8 mouse cellular contexts compared by ENCODE assay signal in the genomic region with DNA sequence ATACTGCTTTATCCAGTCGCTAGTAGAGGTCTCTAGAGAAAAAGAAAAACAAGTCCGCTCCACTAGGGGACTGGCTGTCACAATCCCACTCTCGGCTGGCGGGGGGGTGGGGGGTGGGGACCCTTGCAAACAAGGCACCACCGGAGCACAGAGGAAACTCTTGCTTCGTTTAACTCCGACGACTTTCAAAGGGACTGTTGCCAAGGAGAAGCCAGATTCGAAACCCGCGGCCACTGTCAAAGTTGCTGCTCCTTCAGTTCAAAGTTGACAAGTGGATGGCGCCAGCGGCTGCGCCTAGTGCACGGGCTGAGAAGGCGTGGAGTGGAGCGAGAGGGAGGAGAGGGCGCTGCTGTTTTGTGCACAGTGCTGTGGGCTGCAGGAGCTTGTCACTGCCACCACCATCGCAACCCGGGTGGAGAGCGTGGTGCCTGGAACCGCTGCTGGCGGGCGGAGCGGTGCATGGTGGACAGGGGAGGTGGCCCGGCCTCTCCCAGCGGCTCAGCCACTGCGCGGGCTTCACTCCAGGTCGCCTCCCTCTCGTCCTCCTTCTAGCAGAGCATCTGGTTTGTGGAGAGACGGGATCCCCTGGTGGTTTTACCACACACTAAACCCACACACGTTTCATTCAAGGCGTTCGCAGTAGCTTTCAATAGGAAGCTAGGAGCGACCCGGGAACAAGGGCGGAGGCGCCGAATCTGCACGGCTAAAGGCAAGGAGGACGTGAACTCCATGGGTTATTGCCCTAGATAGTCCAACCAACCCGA. TPM values are rescaled to one million over a fixed set of nuclear protein-coding genes. Genes with fewer than 3 reads are reported as not detected.
DNase-seq lines count a peak whose midpoint lies in the region; ATAC-seq and TF ChIP-seq lines count a peak whose summit lies in the region.

No protein-coding gene starts in this region.

- 0% methylated on average over 42 of the region's 43 CpGs for WGBS in hindbrain, embryonic 11.5 days
- under 1% methylated on average over 43 of the region's 43 CpGs for WGBS in midbrain, embryonic 10.5 days
- WGBS in stomach, embryonic 15.5 days, result under 1% methylated on average over 43 of the region's 43 CpGs

- peaks cover 14% of the 10 kb centered on the region for H3K27me3 ChIP-seq in hindbrain, embryonic 11.5 days (ENCODE audit: control insufficient read depth, insufficient read depth, low read length)
- peaks cover 22% of the 10 kb centered on the region for H3K27me3 ChIP-seq in midbrain, embryonic 10.5 days (ENCODE audit: low read depth, poor library complexity, severe bottlenecking)
- peaks cover 12% of the 10 kb centered on the region; the same call in 1 of the 2 replicates for H3K27me3 ChIP-seq in stomach, embryonic 15.5 days (replicated peaks)

- H3K4me3 ChIP-seq in bone marrow macrophage, adult 2 months (ENCODE audit: insufficient read depth, low read length), result peak overlapping the region; percentile 41
- H3K4me3 ChIP-seq in embryonic fibroblast, embryonic 13.5 days (ENCODE audit: insufficient read depth, low read length), result peak overlapping the region; percentile 53
- peak overlapping the region; percentile 58 for H3K4me3 ChIP-seq in hindbrain, embryonic 11.5 days (ENCODE audit: low read depth, low read length)
- H3K4me3 ChIP-seq in midbrain, embryonic 10.5 days, result peak overlapping the region; percentile 71
- H3K4me3 ChIP-seq in stomach, embryonic 15.5 days (replicated peaks), result peak overlapping the region; percentile 46

- no peak for TF ChIP-seq POLR2A in bone marrow macrophage, adult 2 months (IDR thresholded peaks at IDR 0.05; ENCODE audit: borderline replicate concordance, low read depth, low read length)
- TF ChIP-seq POLR2A in embryonic fibroblast, embryonic 13.5 days (IDR thresholded peaks at IDR 0.05; ENCODE audit: low read depth, low read length), result no peak

- peak overlapping the region; percentile 92 for H3K4me2 ChIP-seq in hindbrain, embryonic 11.5 days (replicated peaks; ENCODE audit: low read depth, low read length)
- H3K4me2 ChIP-seq in stomach, embryonic 15.5 days, result peak overlapping the region; percentile 82

- no peaks in the 10 kb centered on the region for H3K9me3 ChIP-seq in hindbrain, embryonic 11.5 days (ENCODE audit: control insufficient read depth, low read length)
- no peaks in the 10 kb centered on the region for H3K9me3 ChIP-seq in midbrain, embryonic 10.5 days (replicated peaks)
- H3K9me3 ChIP-seq in stomach, embryonic 15.5 days, result no peaks in the 10 kb centered on the region

- no peak overlapping the region for H3K27ac ChIP-seq in bone marrow macrophage, adult 2 months (ENCODE audit: insufficient read depth, low read depth, low read length)
- H3K27ac ChIP-seq in embryonic fibroblast, embryonic 13.5 days (ENCODE audit: insufficient read depth, low read length), result no peak overlapping the region
- no peak overlapping the region for H3K27ac ChIP-seq in hindbrain, embryonic 11.5 days (ENCODE audit: low read depth, low read length)
- H3K27ac ChIP-seq in midbrain, embryonic 10.5 days (replicated peaks), result peak overlapping the region; percentile 84
- peak overlapping the region; percentile 2; the same call in 1 of the 2 replicates for H3K27ac ChIP-seq in stomach, embryonic 15.5 days

- H3K4me1 ChIP-seq in bone marrow macrophage, adult 2 months (ENCODE audit: control insufficient read depth, insufficient read depth, low read length), result no peaks in the 10 kb centered on the region
- peaks cover 3% of the 10 kb centered on the region; the same call in 1 of the 2 replicates for H3K4me1 ChIP-seq in embryonic fibroblast, embryonic 13.5 days (ENCODE audit: control insufficient read depth, insufficient read depth, low read length)
- peaks cover 5% of the 10 kb centered on the region; the same call in 1 of the 2 replicates for H3K4me1 ChIP-seq in hindbrain, embryonic 11.5 days (replicated peaks; ENCODE audit: control insufficient read depth, insufficient read depth, low read length)
- peaks cover 11% of the 10 kb centered on the region for H3K4me1 ChIP-seq in midbrain, embryonic 10.5 days
- H3K4me1 ChIP-seq in stomach, embryonic 15.5 days, result peaks cover 8% of the 10 kb centered on the region

- H3K36me3 ChIP-seq in hindbrain, embryonic 11.5 days (ENCODE audit: control insufficient read depth, insufficient read depth, low read length), result no peaks in the 10 kb centered on the region
- H3K36me3 ChIP-seq in midbrain, embryonic 10.5 days, result no peaks in the 10 kb centered on the region
- H3K36me3 ChIP-seq in stomach, embryonic 15.5 days, result no peaks in the 10 kb centered on the region

- DNase-seq in R1 (ENCODE audit: low read depth, low spot score), result peak; percentile 66
- DNase-seq in hindbrain, embryonic 11.5 days (ENCODE audit: low spot score), result peak; percentile 78
- DNase-seq in left cerebral cortex, adult 11 months (ENCODE audit: low spot score), result peak; percentile 70
- DNase-seq in midbrain, embryonic 10.5 days (ENCODE audit: low spot score), result peak; percentile 66
- DNase-seq in yolk sac, embryonic 10.5 days (ENCODE audit: low spot score), result no peak

- no peak for TF ChIP-seq CTCF in bone marrow macrophage, adult 2 months (IDR thresholded peaks at IDR 0.05; ENCODE audit: low read depth, low read length)
- no peak for TF ChIP-seq CTCF in embryonic fibroblast, embryonic 13.5 days (IDR thresholded peaks at IDR 0.05; ENCODE audit: borderline replicate concordance, insufficient read depth, low read length)

- ATAC-seq in hindbrain, embryonic 11.5 days (ENCODE audit: low FRiP score), result peak; percentile 92
- peak; percentile 74; the same call in 1 of the 2 replicates for ATAC-seq in stomach, embryonic 15.5 days (ENCODE audit: insufficient read depth, low FRiP score, low read depth)

- H3K9ac ChIP-seq in hindbrain, embryonic 11.5 days (ENCODE audit: low read depth, low read length), result peak overlapping the region; percentile 54
- peak overlapping the region; percentile 34; the same call in 1 of the 2 replicates for H3K9ac ChIP-seq in stomach, embryonic 15.5 days

RNA-seq across cellular contexts. Expression of a gene that starts 0.8 kb away (rescaled TPM):
- polyA plus RNA-seq in bone marrow macrophage, adult 2 months (2012; ENCODE audit: insufficient read depth, insufficient read length, missing spikeins), result not detected in 2 replicates
- not detected in 2 replicates for polyA plus RNA-seq in embryonic fibroblast, embryonic 13.5 days (2011; ENCODE audit: insufficient read length, low read depth, missing spikeins)
- 2.0 and 2.7 TPM in 2 replicates for polyA plus RNA-seq in hindbrain, embryonic 11.5 days (2014; fragmentation: Nextera tagmentation; extraction: Ambion mirVana)
- 0.94 and 1.3 TPM in 2 replicates for polyA plus RNA-seq in midbrain, embryonic 10.5 days (2016; fragmentation: Nextera tagmentation; extraction: Ambion mirVana)
- 2.5 and 2.9 TPM in 2 replicates for polyA plus RNA-seq in stomach, embryonic 15.5 days (2015; fragmentation: Nextera tagmentation; extraction: Ambion mirVana)

Comparison
In these comparisons a context has a peak if more than half of its experiments do, and no peak if none do; other contexts are left out.
1. H3K27ac ChIP-seq: peak in midbrain, embryonic 10.5 days (single experiment) and stomach, embryonic 15.5 days (single experiment); none in bone marrow macrophage, adult 2 months (single experiment), embryonic fibroblast, embryonic 13.5 days (single experiment) and hindbrain, embryonic 11.5 days (single experiment).
2. Peak in every context shown above with its lines, with median percentiles within 50 percentile points of each other: H3K4me3 ChIP-seq.